Mouse (Mus musculus) midbrain, embryonic 12.5 days (tissue): ENCODE results near the gene Fahd1. TPM values are rescaled to one million over a fixed set of nuclear protein-coding genes. Genes with fewer than 3 reads are reported as not detected.

Source experiments
- ATAC-seq: fragments of 200-750 bp; cut with Nextera tagmentation; 2 replicates; pipeline ENCODE4 v1.8.0; 2017; ENCODE audit warnings: low read depth, moderate TSS enrichment, moderate library complexity; ENCODE audit not compliant: low FRiP score
- H3K27ac ChIP-seq: fragments of 300-500 bp; sonication (generic); replicated peaks from 2 replicates; pipeline ENCODE4 v1.5.1; 2016; ENCODE audit warnings: mild to moderate bottlenecking
- H3K27me3 ChIP-seq: fragments of 300-500 bp; sonication (generic); 2 replicates; pipeline ENCODE4 v1.6.1; 2016; ENCODE audit warnings: mild to moderate bottlenecking
- H3K36me3 ChIP-seq: fragments of 300-500 bp; sonication (generic); 2 replicates; pipeline ENCODE4 v1.6.1; 2016
- H3K4me1 ChIP-seq: fragments of 300-500 bp; sonication (generic); 2 replicates; pipeline ENCODE4 v1.6.1; 2016
- H3K4me2 ChIP-seq: fragments of 300-500 bp; sonication (generic); replicated peaks from 2 replicates; pipeline ENCODE4 v1.6.1; 2016; ENCODE audit warnings: mild to moderate bottlenecking, moderate library complexity
- H3K4me3 ChIP-seq: fragments of 300-500 bp; sonication (generic); 2 replicates; pipeline ENCODE4 v1.5.1; 2016; ENCODE audit warnings: mild to moderate bottlenecking
- H3K9ac ChIP-seq: fragments of 300-500 bp; sonication (generic); replicated peaks from 2 replicates; pipeline ENCODE4 v1.6.1; 2016; ENCODE audit warnings: mild to moderate bottlenecking, moderate library complexity
- H3K9me3 ChIP-seq: fragments of 300-500 bp; sonication (generic); 2 replicates; pipeline ENCODE4 v1.6.1; 2016; ENCODE audit warnings: mild to moderate bottlenecking
- WGBS: fragments of 180-500 bp; shearing (Covaris S2); methylation state at CpG from one replicate; pipeline ENCODE4 v1.1.7; 2016; 5-methylcytosine and 5-hydroxymethylcytosine counted together
- polyA plus RNA-seq: library from polyadenylated mRNA; unstranded; fragments of >200 nt; fragmentation: Nextera tagmentation; extraction: Ambion mirVana; gene quantifications from 2 replicates; pipeline ENCODE4 v1.2.1, GENCODE M21; 2016

The Fahd1 gene
- polyA plus RNA-seq, 1 experiment from 2014 or later, result 20.5 TPM

DNA sequence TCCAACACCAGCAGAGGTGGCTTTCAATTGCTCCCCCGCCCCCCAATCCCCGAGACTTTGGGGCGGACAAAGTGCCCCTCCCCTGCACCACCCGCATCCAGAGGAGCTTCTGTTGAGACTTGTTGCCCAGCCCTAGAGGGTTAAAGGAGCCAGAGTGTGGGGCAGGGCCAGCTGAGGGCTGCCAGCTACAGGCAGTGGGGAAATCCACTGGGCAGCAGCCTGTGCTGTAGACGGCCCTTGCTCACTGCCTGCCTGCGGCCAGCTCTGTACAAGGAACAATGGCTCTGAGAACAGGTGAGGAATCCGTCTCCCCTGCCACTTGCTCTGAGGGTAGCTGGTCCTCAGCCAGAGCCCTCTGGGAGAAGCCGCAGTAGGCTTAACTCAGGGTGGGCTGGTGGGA lies 28.4 kb upstream of the Fahd1 start:
- no peaks in the 10 kb centered on the region; the same call in 1 of the 2 replicates for H3K27me3 ChIP-seq
- WGBS, result 74% methylated on average over 8 of the region's 8 CpGs
- ATAC-seq, result no peak
- H3K9me3 ChIP-seq, result no peaks in the 10 kb centered on the region
- no peak overlapping the region for H3K4me2 ChIP-seq
- peaks cover 9% of the 10 kb centered on the region for H3K36me3 ChIP-seq
- no peaks in the 10 kb centered on the region for H3K4me1 ChIP-seq
- no peak overlapping the region; the same call in 1 of the 2 replicates for H3K9ac ChIP-seq
- no peak overlapping the region for H3K4me3 ChIP-seq
- no peak overlapping the region for H3K27ac ChIP-seq

DNA sequence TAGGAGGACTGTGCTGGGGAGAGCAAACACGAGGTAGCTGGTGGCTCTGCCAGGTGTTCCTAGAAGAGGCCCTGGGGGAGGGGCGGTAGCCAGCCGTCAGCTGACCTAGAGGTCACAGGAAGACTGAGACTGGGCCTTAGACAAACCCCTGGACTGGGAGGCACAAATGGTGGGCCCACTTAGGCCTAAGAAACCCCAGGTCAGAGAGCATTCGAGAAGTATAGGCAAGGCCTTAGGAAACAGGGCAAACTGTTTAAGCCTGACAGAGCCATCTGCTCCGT lies 27.9 kb upstream of the Fahd1 start:
- Histone ChIP-seq H3K27ac (no peak overlapping the region), H3K4me2 (no peak overlapping the region), H3K9ac (no peak overlapping the region; the same call in 1 of the 2 replicates), H3K36me3 (peaks cover 4% of the 10 kb centered on the region), H3K9me3 (no peaks in the 10 kb centered on the region), H3K4me1 (no peaks in the 10 kb centered on the region), H3K27me3 (no peaks in the 10 kb centered on the region; the same call in 1 of the 2 replicates), H3K4me3 (no peak overlapping the region)
- 43% methylated on average over 5 of the region's 5 CpGs for WGBS
- no peak for ATAC-seq

DNA sequence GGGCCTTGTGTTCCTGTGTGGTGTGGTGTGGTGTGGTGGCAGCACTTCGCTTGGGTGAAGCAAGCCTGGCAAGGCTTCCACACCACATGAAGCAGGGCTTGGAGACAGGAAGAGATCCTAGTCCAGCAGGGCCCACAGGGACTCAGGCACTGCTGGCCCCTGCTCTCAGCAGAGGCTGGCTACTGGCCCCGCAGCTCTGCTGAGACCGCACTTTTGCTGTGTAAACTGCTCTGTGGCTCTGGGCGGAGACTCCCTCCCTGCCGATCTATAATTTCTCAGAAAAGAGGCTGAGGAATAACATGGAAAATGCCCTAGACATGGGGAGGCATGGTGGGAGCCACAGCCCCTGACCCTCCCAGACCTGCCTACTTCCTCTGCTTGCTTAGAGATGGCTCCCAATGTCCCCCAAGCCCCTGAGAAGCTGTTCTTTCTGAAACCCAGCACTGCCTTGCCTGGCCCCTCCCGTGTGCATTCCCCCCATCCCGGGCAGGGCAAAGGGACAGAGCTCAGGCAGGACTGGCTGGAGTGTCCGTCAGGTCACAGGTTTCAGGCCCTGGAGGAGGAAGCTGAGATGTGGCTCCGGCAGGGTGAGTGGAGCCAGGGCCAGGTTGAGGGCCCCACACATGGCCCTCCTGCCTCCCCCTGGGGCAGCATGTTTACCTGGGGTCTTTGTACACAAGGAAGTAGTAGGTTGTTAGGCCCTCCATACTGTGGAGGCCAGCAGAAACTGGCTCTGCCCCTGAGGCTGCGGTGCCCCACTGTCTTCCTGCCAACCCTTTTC lies 27.4 kb upstream of the Fahd1 start:
- H3K27me3 ChIP-seq, result no peaks in the 10 kb centered on the region; the same call in 1 of the 2 replicates
- no peaks in the 10 kb centered on the region for H3K36me3 ChIP-seq
- no peak overlapping the region for H3K27ac ChIP-seq
- H3K9ac ChIP-seq, result no peak overlapping the region; the same call in 1 of the 2 replicates
- no peak overlapping the region for H3K4me2 ChIP-seq
- ATAC-seq, result no peak
- no peaks in the 10 kb centered on the region for H3K4me1 ChIP-seq
- WGBS, result 67% methylated on average over 10 of the region's 10 CpGs
- H3K4me3 ChIP-seq, result no peak overlapping the region
- H3K9me3 ChIP-seq, result no peaks in the 10 kb centered on the region

DNA sequence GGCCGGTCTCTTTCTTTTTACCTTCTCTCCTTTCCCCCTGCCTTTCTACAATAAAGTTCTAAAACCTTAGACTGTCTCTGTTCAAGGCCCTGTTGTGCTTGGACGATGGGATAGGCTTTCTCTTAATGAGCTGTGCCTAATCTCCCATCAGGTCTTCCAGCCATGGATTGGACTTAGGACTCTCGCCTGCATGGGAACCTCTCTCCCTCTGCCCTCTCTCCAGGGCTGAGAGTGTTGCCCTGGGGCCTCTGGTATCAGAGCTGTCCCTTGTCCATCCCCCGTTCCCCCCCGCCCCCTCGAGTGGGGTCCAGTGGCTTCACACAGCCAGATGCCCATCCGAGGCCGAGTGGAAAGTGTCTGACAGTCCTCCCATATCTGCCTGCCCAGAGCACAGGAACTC lies 24.8 kb upstream of the Fahd1 start:
- Histone ChIP-seq H3K9ac (no peak overlapping the region), H3K27ac (no peak overlapping the region), H3K27me3 (no peaks in the 10 kb centered on the region; the same call in 1 of the 2 replicates), H3K4me2 (no peak overlapping the region), H3K4me3 (no peak overlapping the region), H3K36me3 (no peaks in the 10 kb centered on the region), H3K4me1 (no peaks in the 10 kb centered on the region), H3K9me3 (no peaks in the 10 kb centered on the region)
- no peak for ATAC-seq
- 74% methylated on average over 8 of the region's 8 CpGs for WGBS

- no peak for ATAC-seq
- 39% methylated on average over 1 of the region's 1 CpGs for WGBS
- no peaks in the 10 kb centered on the region for H3K36me3 ChIP-seq
- H3K9ac ChIP-seq, result no peak overlapping the region
- H3K27ac ChIP-seq, result no peak overlapping the region
- no peak overlapping the region for H3K4me2 ChIP-seq
- H3K27me3 ChIP-seq, result no peaks in the 10 kb centered on the region; the same call in 1 of the 2 replicates
- H3K4me3 ChIP-seq, result no peak overlapping the region
- H3K9me3 ChIP-seq, result no peaks in the 10 kb centered on the region
- H3K4me1 ChIP-seq, result no peaks in the 10 kb centered on the region
Observed at GRCm38 (mm10) chr17:24874405-24874745, 24.2 kb upstream of the Fahd1 start.

- 48% methylated on average over 4 of the region's 4 CpGs for WGBS
- Histone ChIP-seq H3K4me2 (no peak overlapping the region), H3K27me3 (no peaks in the 10 kb centered on the region; the same call in 1 of the 2 replicates), H3K27ac (no peak overlapping the region), H3K9ac (no peak overlapping the region), H3K4me1 (no peaks in the 10 kb centered on the region), H3K36me3 (no peaks in the 10 kb centered on the region), H3K4me3 (no peak overlapping the region), H3K9me3 (no peaks in the 10 kb centered on the region)
- no peak for ATAC-seq
Observed at GRCm38 (mm10) chr17:24873695-24874404, 23.7 kb upstream of the Fahd1 start.

GRCm38 (mm10) chr17:24867914-24868313 lies 17.8 kb upstream of the Fahd1 start:
- 94% methylated on average over 10 of the region's 10 CpGs for WGBS

DNA sequence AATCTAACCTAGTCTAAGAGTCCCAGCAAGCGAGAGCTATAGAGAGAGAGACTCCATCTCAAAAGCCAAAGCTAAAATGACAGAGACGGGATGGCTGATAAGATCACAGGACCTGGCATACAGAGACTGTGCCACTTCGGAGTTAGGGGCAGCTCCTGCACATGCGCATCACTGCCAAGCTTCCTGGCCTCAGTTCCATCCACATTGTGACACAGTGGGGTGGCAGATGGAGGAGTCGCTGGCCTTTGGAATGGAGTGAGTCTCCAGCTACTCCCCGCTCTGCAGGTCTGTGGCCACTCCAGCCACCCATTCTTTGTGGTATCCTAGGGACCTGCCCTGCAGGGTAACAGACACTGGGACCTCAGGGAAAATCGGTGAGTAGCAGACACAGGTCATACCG lies 15.6 kb upstream of the Fahd1 start, which contains the start of gene Igfals:
TSS of gene Igfals (plus strand) at position 222 of the 400 bp plus-strand sequence.
- Histone ChIP-seq H3K36me3 (peaks cover 24% of the 10 kb centered on the region), H3K4me2 (no peak within 1 kb of the TSS), H3K4me1 (no peaks in the 10 kb centered on the region), H3K9ac (no peak within 1 kb of the TSS), H3K27me3 (no peaks in the 10 kb centered on the region), H3K27ac (no peak within 1 kb of the TSS), H3K4me3 (no peak within 1 kb of the TSS), H3K9me3 (no peaks in the 10 kb centered on the region)
- WGBS, result 90% methylated on average over 8 of the region's 8 CpGs
- no peak for ATAC-seq

More at GRCm38 (mm10) chr17:24867914-24868313, 17.8 kb upstream of the Fahd1 start:
- Histone ChIP-seq H3K4me2 (no peak overlapping the region), H3K9me3 (no peaks in the 10 kb centered on the region), H3K27ac (no peak overlapping the region), H3K36me3 (0 out of 2 replicates have a peak, but pooled peaks cover 5% of the 10 kb centered on the region), H3K4me1 (no peaks in the 10 kb centered on the region), H3K9ac (no peak overlapping the region), H3K4me3 (no peak overlapping the region), H3K27me3 (no peaks in the 10 kb centered on the region)
- ATAC-seq, result no peak

DNA sequence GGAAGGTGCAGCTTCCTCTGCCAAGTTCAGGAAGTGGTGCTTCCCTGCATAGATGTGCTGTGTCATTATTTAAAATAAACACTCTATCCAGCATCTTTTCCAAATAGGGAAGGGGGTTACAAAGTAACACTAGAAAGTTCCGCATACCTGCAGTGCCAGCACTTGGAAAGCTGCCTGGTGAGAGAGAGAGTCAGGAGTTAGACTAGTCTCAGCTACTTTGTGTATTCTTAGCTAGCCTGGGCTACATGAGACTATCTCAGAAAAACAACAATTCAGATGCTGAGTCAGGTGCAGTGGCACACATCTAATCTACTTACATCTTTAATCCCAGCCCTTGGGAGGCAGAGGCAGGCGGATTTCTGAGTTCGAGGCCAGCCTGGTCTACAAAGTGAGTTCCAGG lies 11.6 kb upstream of the Fahd1 start:
- no peak for ATAC-seq
- peaks cover 35% of the 10 kb centered on the region for H3K36me3 ChIP-seq

DNA sequence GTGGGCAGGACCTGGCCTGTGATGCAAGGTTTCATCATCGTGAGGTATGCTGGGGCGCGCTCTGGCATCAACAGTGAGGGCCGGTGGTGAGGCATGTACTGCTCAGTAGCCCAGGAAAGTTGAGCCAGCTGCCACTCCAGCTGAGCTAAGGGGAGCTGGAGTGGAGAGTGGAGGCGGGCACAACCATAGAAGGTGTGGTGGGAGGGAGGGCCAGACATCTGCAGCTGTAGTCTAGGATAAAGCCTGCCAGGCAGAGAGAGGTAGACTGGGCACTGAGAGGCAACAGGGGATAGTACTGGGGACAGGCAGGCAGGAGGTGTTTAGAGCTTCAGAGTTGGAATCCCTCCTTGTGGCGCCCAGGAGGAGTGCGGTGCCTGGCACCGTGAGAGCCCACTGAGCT lies 9.9 kb upstream of the Fahd1 start:
- 90% methylated on average over 8 of the region's 8 CpGs for WGBS
- no peaks in the 10 kb centered on the region for H3K4me1 ChIP-seq
- H3K27ac ChIP-seq, result no peak overlapping the region
- ATAC-seq, result no peak
- H3K9me3 ChIP-seq, result no peaks in the 10 kb centered on the region
- peaks cover 42% of the 10 kb centered on the region for H3K36me3 ChIP-seq
- H3K27me3 ChIP-seq, result no peaks in the 10 kb centered on the region
- no peak overlapping the region for H3K4me3 ChIP-seq
- no peak overlapping the region for H3K4me2 ChIP-seq
- no peak overlapping the region for H3K9ac ChIP-seq

More for the DNA sequence above, 11.6 kb upstream of the Fahd1 start:
- no peak overlapping the region for H3K9ac ChIP-seq
- H3K27ac ChIP-seq, result no peak overlapping the region
- no peaks in the 10 kb centered on the region for H3K4me1 ChIP-seq
- H3K4me2 ChIP-seq, result no peak overlapping the region
- no peak overlapping the region for H3K4me3 ChIP-seq
- H3K9me3 ChIP-seq, result no peaks in the 10 kb centered on the region
- H3K27me3 ChIP-seq, result no peaks in the 10 kb centered on the region
- WGBS, result 94% methylated on average over 3 of the region's 3 CpGs

DNA sequence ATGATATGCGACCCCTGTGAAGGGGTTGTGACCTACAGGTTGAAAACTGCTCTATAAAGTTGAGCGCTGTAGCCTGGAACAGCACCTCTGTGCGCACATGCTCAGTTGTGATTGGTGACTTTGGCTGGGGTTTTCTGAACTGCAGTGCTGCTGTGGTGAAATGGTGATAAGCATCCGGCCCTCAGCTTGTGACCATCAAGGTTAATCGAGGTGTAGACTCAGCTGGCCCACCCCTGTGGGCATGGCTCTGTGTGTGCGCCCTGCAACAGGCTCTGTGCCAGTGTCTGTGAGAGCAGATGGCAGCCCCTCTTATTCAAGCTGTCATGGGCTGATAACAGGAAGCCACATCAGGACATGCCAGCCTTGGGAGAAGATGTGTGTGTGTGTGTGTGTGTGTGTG lies 8.8 kb upstream of the Fahd1 start:
- Histone ChIP-seq H3K4me1 (no peaks in the 10 kb centered on the region), H3K9ac (no peak overlapping the region), H3K9me3 (no peaks in the 10 kb centered on the region), H3K36me3 (peaks cover 42% of the 10 kb centered on the region), H3K4me3 (no peak overlapping the region), H3K27ac (no peak overlapping the region), H3K4me2 (no peak overlapping the region), H3K27me3 (no peaks in the 10 kb centered on the region)
- 89% methylated on average over 6 of the region's 6 CpGs for WGBS
- ATAC-seq, result no peak

DNA sequence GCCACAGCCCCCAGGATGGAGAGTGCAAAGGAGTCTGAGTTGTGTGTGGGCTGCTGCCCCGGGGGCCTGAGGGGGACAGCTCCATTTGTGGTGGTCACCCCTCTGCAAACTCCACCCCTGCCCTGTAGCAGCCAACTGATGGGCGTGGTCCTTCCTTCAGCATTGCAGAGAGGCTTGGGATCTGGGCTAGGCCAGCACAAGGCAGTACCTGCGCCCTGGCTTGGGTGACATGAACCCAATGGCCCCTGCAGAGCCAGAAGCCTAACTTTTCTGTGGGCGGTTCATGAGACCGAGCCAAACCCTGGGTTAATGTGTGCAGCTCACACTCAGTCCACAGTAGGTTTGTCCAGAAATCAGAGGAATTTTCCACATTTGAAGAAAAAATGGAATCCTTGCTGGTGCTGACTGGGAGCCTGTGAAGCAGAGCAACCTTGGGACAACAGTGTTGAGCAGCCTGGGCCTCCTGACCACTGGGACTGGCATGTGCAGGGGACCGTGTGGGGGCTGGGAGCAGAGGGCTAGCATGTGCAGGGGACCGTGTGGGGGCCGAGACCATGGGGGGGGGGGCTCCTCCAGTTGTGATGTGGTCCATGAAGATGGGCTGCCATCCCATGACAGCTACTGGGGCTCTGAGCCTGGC lies 7.8 kb upstream of the Fahd1 start:
- 83% methylated on average over 8 of the region's 8 CpGs for WGBS
- Histone ChIP-seq H3K36me3 (peaks cover 44% of the 10 kb centered on the region), H3K9me3 (no peaks in the 10 kb centered on the region), H3K4me3 (no peak overlapping the region), H3K4me2 (no peak overlapping the region), H3K9ac (no peak overlapping the region), H3K27me3 (no peaks in the 10 kb centered on the region), H3K27ac (no peak overlapping the region), H3K4me1 (no peaks in the 10 kb centered on the region)
- no peak for ATAC-seq
